Mouse (Mus musculus) frontal cortex, postnatal 25 days (tissue): ENCODE data around the gene Ttc26.

Source experiments
- DNase-seq, 2 experiments: peaks; one replicate each; pipeline ENCODE4 v3.0.0; 2022; ENCODE audit warnings: low spot score in 2 of 2

Ttc26 gene

GRCm38 (mm10) chr6:38381129-38381771, at the start of gene Ttc26:
Ttc26 (plus strand) TSS chr6:38381469.
- peak; percentile 74 to 75 for DNase-seq

GRCm38 (mm10) chr6:38335264-38335663, 46.0 kb upstream of the Ttc26 start:
- DNase-seq: no peak

- no peak for DNase-seq
Measured at GRCm38 (mm10) chr6:38337166-38337705, 44.0 kb upstream of the Ttc26 start.

GRCm38 (mm10) chr6:38337951-38338350, 43.3 kb upstream of the Ttc26 start:
- no peak for DNase-seq

GRCm38 (mm10) chr6:38339078-38339477, 42.2 kb upstream of the Ttc26 start:
- DNase-seq: no peak

- DNase-seq: no peak
Measured at GRCm38 (mm10) chr6:38341751-38342665, 39.3 kb upstream of the Ttc26 start.

GRCm38 (mm10) chr6:38342666-38342992, 38.6 kb upstream of the Ttc26 start:
- no peak for DNase-seq

- DNase-seq: no peak
Measured at GRCm38 (mm10) chr6:38343581-38343980, 37.7 kb upstream of the Ttc26 start.

- no peak for DNase-seq
Measured at GRCm38 (mm10) chr6:38344006-38344670, 37.1 kb upstream of the Ttc26 start.

- no peak for DNase-seq
Measured at GRCm38 (mm10) chr6:38345796-38346195, 35.5 kb upstream of the Ttc26 start.

- DNase-seq: no peak
Measured at GRCm38 (mm10) chr6:38347875-38348274, 33.4 kb upstream of the Ttc26 start.

GRCm38 (mm10) chr6:38348811-38349453, 32.3 kb upstream of the Ttc26 start:
- DNase-seq: no peak

- DNase-seq: no peak
Measured at GRCm38 (mm10) chr6:38349806-38350205, 31.5 kb upstream of the Ttc26 start.

- DNase-seq: no peak
Measured at GRCm38 (mm10) chr6:38351930-38352329, 29.3 kb upstream of the Ttc26 start.

- DNase-seq: no peak
Measured at GRCm38 (mm10) chr6:38352451-38352850, 28.8 kb upstream of the Ttc26 start.

GRCm38 (mm10) chr6:38353181-38353580, 28.1 kb upstream of the Ttc26 start:
- DNase-seq: no peak

GRCm38 (mm10) chr6:38353811-38354722, 27.2 kb upstream of the Ttc26 start, which contains the start of gene Zc3hav1:
Zc3hav1 (minus strand) TSS chr6:38354603.
- DNase-seq: peak; percentile 8 to 10

- no peak for DNase-seq
Measured at GRCm38 (mm10) chr6:38354723-38355353, 26.4 kb upstream of the Ttc26 start.

GRCm38 (mm10) chr6:38355354-38355823, 25.9 kb upstream of the Ttc26 start:
- DNase-seq: no peak

- no peak for DNase-seq
Measured at GRCm38 (mm10) chr6:38355862-38356261, 25.4 kb upstream of the Ttc26 start.
